Mouse (Mus musculus): ENCODE results near the gene Gm11733.

DNA sequence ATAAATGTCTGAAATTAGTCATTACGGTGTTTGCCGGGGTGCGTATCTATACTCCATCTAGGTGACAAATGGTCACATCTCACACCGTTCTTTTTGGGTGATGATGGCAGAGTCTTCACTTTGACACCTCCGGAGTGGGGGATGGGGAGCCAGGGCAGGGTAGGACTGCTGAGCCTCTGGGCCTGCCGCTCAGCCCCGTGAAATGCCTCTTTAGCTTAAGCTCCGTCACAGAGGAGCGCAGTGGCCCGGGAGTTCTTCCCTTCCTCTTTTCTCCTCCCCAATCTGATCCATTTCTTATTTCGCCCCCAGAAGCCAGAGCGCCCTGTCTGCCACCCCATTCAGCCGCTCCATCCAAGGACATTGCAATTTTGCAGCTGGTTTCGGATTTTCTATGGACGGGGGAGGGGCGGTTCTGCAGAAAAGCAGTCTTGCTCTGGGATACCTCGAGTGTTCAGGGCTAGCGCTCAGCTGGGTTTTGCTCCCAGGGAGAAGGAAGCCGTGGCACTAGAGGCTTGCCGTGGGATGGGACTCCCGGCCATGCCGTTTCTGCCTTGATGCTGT is 43.2 kb upstream of the Gm11733 start:
- TF ChIP-seq CTCF (IDR thresholded peaks at IDR 0.05; ENCODE audit: control insufficient read depth, insufficient read depth, insufficient read length) (no peak), FOSL1 (IDR thresholded peaks at IDR 0.05; ENCODE audit: insufficient read depth, low read length, poor library complexity, severe bottlenecking) (no peak), USF1 (IDR thresholded peaks at IDR 0.05; ENCODE audit: low read depth) (no peak), CEBPB (IDR thresholded peaks at IDR 0.05; ENCODE audit: low read depth) (no peak), MAX (IDR thresholded peaks at IDR 0.05) (no peak), MYOG (IDR thresholded peaks at IDR 0.05; ENCODE audit: control insufficient read depth, extremely low read depth, insufficient read length) (no peak)
